Mouse (Mus musculus) spleen, adult 2 months (tissue): Measurements from ENCODE around the gene Olfr786. TPM values are rescaled to one million over a fixed set of nuclear protein-coding genes. Genes with fewer than 3 reads are reported as not detected.

Experiments
- DNase-seq, 2 experiments: peaks; one replicate each; pipeline versions ENCODE4 v3.0.0 to v3.0.0-alpha.2; 2012 to 2021; ENCODE audit warnings: low spot score in 2 of 2, low read depth in 1 of 2
- H3K27ac ChIP-seq: fragments of 200-500 bp; 2 replicates; pipeline ENCODE4 v1.5.1; 2012; ENCODE audit warnings: low read length, inconsistent platforms; ENCODE audit not compliant: insufficient read depth
- H3K27me3 ChIP-seq: fragments of 200-500 bp; 2 replicates; pipeline ENCODE4 v1.6.1; 2012; ENCODE audit warnings: mild to moderate bottlenecking, moderate library complexity, low read length, inconsistent platforms; ENCODE audit not compliant: control insufficient read depth, insufficient read depth
- H3K36me3 ChIP-seq: fragments of 200-500 bp; 2 replicates; pipeline ENCODE4 v1.6.1; 2012; ENCODE audit warnings: mild to moderate bottlenecking, low read length, inconsistent platforms; ENCODE audit not compliant: control insufficient read depth, insufficient read depth
- H3K4me1 ChIP-seq: fragments of 200-500 bp; 2 replicates; pipeline ENCODE4 v1.6.1; 2011; ENCODE audit warnings: inconsistent platforms; ENCODE audit not compliant: control insufficient read depth, insufficient read depth, insufficient read length
- H3K4me3 ChIP-seq: fragments of 200-500 bp; 2 replicates; pipeline ENCODE4 v1.5.1; 2011; ENCODE audit warnings: mild to moderate bottlenecking, inconsistent platforms; ENCODE audit not compliant: insufficient read depth, insufficient read length; ENCODE audit errors: extremely low read depth
- CTCF ChIP-seq: fragments of 200-500 bp; IDR thresholded peaks from 2 replicates; pipeline ENCODE4 v1.5.1; 2011; ENCODE audit warnings: mild to moderate bottlenecking, inconsistent platforms; ENCODE audit not compliant: insufficient read depth, insufficient read length, insufficient replicate concordance; ENCODE audit errors: extremely low read depth
- POLR2A ChIP-seq: fragments of 200-500 bp; IDR thresholded peaks from 2 replicates; pipeline ENCODE4 v1.6.1; 2011; ENCODE audit warnings: low read depth, low read length, inconsistent platforms
- WGBS: fragments of 180-500 bp; shearing (Covaris S2); methylation state at CpG from one replicate; pipeline ENCODE4 v1.1.7; 2018; 5-methylcytosine and 5-hydroxymethylcytosine counted together
- polyA plus RNA-seq: library from polyadenylated mRNA; depleted of rRNA; stranded (reverse); fragments of >200 nt; gene quantifications from 2 replicates; pipeline ENCODE4 v1.2.3, GENCODE M21; 2012; rRNA removed

The Olfr786 gene
- polyA plus RNA-seq, 1 experiment = not detected

DNA sequence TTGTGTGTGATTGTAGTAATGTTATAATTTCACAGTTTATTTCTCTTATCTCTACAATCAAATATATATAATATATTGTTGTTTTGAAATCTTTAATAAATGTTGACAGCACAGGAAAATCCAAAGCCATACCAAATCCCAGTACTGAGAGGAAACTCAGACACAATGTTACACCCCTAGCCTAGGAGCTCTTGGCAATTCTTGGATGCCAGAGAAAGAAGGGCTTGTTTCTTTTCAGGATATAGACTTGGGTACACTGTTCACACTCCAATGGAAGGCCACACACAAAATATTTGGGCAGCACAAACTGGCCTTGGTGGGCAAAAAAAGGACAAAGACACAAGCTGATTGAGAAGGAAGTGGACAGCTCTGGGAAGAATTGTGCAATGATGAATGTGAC lies 46.6 kb downstream of the Olfr786 start:
- Histone ChIP-seq H3K36me3 (no peaks in the 10 kb centered on the region), H3K4me3 (no peak overlapping the region), H3K27me3 (no peaks in the 10 kb centered on the region), H3K4me1 (no peaks in the 10 kb centered on the region), H3K27ac (no peak overlapping the region)
- DNase-seq = no peak
- TF ChIP-seq POLR2A = no peak
- TF ChIP-seq CTCF = no peak

DNA sequence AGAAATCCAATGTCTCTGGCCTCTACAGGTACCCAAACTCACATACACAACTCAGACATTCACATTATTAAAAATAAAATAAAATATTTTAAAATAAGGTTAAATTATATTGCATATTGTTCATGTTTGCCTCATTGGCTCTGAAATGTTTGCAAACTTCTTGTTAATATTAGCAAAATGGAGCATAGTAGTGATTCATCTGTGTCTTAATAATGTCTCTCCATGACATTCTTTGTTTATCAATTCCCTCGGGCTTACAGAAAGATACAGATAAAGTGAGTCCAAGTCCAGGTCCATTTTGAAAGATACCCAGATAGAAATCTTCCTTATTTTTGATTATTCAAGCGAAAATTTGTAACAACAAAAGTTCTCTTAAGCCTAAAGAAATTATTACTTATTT lies 57.3 kb downstream of the Olfr786 start, which contains the start of gene Olfr789:
Olfr789 (plus strand) TSS at position 301 of the 400 bp plus-strand sequence.
- Histone ChIP-seq H3K27me3 (no peaks in the 10 kb centered on the region), H3K27ac (no peak within 1 kb of the TSS), H3K4me3 (no peak within 1 kb of the TSS), H3K36me3 (no peaks in the 10 kb centered on the region), H3K4me1 (no peaks in the 10 kb centered on the region)
- TF ChIP-seq CTCF (no peak), POLR2A (no peak)
- 62% methylated on average over 2 of the region's 2 CpGs for WGBS
- no peak for DNase-seq

Other genes with a start within 250 kb of the Olfr786 start
- not detected in 2 replicates for gene Olfr772, start 249.4 kb upstream of the Olfr786 start, polyA plus RNA-seq
- gene Olfr773, start 239.9 kb upstream of the Olfr786 start, polyA plus RNA-seq = not detected in 2 replicates
- not detected in 2 replicates for gene Olfr774, start 191.1 kb upstream of the Olfr786 start, polyA plus RNA-seq
- gene Olfr775, start 178.9 kb upstream of the Olfr786 start, polyA plus RNA-seq = not detected in 2 replicates
- gene Olfr776, start 168.2 kb upstream of the Olfr786 start, polyA plus RNA-seq = not detected in 2 replicates
- not detected in 2 replicates for gene Olfr777, start 155.8 kb upstream of the Olfr786 start, polyA plus RNA-seq
- not detected in 2 replicates for gene Olfr780, start 109.2 kb upstream of the Olfr786 start, polyA plus RNA-seq
- gene Olfr781, start 98.5 kb upstream of the Olfr786 start, polyA plus RNA-seq = not detected in 2 replicates
- not detected in 2 replicates for gene Olfr782, start 78.5 kb upstream of the Olfr786 start, polyA plus RNA-seq
- not detected in 2 replicates for gene Olfr784, start 43.2 kb upstream of the Olfr786 start, polyA plus RNA-seq
- not detected in 2 replicates for gene Olfr785, start 21.9 kb upstream of the Olfr786 start, polyA plus RNA-seq
- not detected in 2 replicates for gene Olfr787, start 34.6 kb downstream of the Olfr786 start, polyA plus RNA-seq
- gene Olfr788, start 43.7 kb downstream of the Olfr786 start, polyA plus RNA-seq = not detected in 2 replicates
- not detected in 2 replicates for gene Olfr789, start 57.4 kb downstream of the Olfr786 start, polyA plus RNA-seq
- gene Olfr790, start 71.2 kb downstream of the Olfr786 start, polyA plus RNA-seq = not detected in 2 replicates
- gene Olfr791, start 94.5 kb downstream of the Olfr786 start, polyA plus RNA-seq = not detected in 2 replicates
- not detected in 2 replicates for gene Olfr792, start 111.9 kb downstream of the Olfr786 start, polyA plus RNA-seq
- gene Olfr794, start 140.3 kb downstream of the Olfr786 start, polyA plus RNA-seq = not detected in 2 replicates
- gene Olfr796, start 185.3 kb downstream of the Olfr786 start, polyA plus RNA-seq = not detected in 2 replicates
- gene Olfr798, start 200.6 kb downstream of the Olfr786 start, polyA plus RNA-seq = not detected in 2 replicates
- not detected in 2 replicates for gene Olfr799, start 210.2 kb downstream of the Olfr786 start, polyA plus RNA-seq
- not detected in 2 replicates for gene Olfr800, start 230.4 kb downstream of the Olfr786 start, polyA plus RNA-seq
- gene Olfr801, start 246.6 kb downstream of the Olfr786 start, polyA plus RNA-seq = not detected in 2 replicates